Mouse (Mus musculus) thymus, postnatal 14 days (tissue): ENCODE measurements around the gene Fars2.
A peak's percentile ranks its signal among the peaks of the same experiment; 100 is the strongest.

Source experiments
- DNase-seq: peaks from one replicate; pipeline ENCODE4 v3.0.0; 2021

The Fars2 gene

GRCm38 (mm10) chr13:36222721-36223120, 105.5 kb downstream of the Fars2 start:
- DNase-seq: no peak

GRCm38 (mm10) chr13:36224431-36224830, 107.2 kb downstream of the Fars2 start:
- DNase-seq: no peak

- DNase-seq: no peak
Measured at GRCm38 (mm10) chr13:36242261-36242660, 125.0 kb downstream of the Fars2 start.

- DNase-seq: no peak
Measured at GRCm38 (mm10) chr13:36253936-36254335, 136.7 kb downstream of the Fars2 start.

GRCm38 (mm10) chr13:36257213-36257612, 140.0 kb downstream of the Fars2 start:
- no peak for DNase-seq

- DNase-seq: no peak
Measured at GRCm38 (mm10) chr13:36259754-36260153, 142.5 kb downstream of the Fars2 start.

- DNase-seq: no peak
Measured at GRCm38 (mm10) chr13:36261299-36261698, 144.1 kb downstream of the Fars2 start.

GRCm38 (mm10) chr13:36263240-36264095, 146.3 kb downstream of the Fars2 start:
- DNase-seq: no peak

- DNase-seq: no peak
Measured at GRCm38 (mm10) chr13:36264391-36264790, 147.2 kb downstream of the Fars2 start.

GRCm38 (mm10) chr13:36265342-36265744, 148.1 kb downstream of the Fars2 start:
- no peak for DNase-seq

- DNase-seq: no peak
Measured at GRCm38 (mm10) chr13:36267399-36267798, 150.2 kb downstream of the Fars2 start.

GRCm38 (mm10) chr13:36270867-36271266, 153.7 kb downstream of the Fars2 start:
- DNase-seq: no peak

GRCm38 (mm10) chr13:36273497-36273896, 156.3 kb downstream of the Fars2 start:
- DNase-seq: no peak

GRCm38 (mm10) chr13:36276194-36276593, 159.0 kb downstream of the Fars2 start:
- DNase-seq: no peak

- peak; percentile 68 for DNase-seq
Measured at GRCm38 (mm10) chr13:36282018-36282417, 164.8 kb downstream of the Fars2 start.

- DNase-seq: no peak
Measured at GRCm38 (mm10) chr13:36282785-36283544, 165.8 kb downstream of the Fars2 start.

- DNase-seq: no peak
Measured at GRCm38 (mm10) chr13:36283545-36284067, 166.4 kb downstream of the Fars2 start.

- no peak for DNase-seq
Measured at GRCm38 (mm10) chr13:36284097-36284496, 166.9 kb downstream of the Fars2 start.

GRCm38 (mm10) chr13:36285235-36285634, 168.0 kb downstream of the Fars2 start:
- DNase-seq: no peak

- DNase-seq: no peak
Measured at GRCm38 (mm10) chr13:36293511-36293910, 176.3 kb downstream of the Fars2 start.

- no peak for DNase-seq
Measured at GRCm38 (mm10) chr13:36294503-36294902, 177.3 kb downstream of the Fars2 start.

- DNase-seq: no peak
Measured at GRCm38 (mm10) chr13:36295848-36296247, 178.6 kb downstream of the Fars2 start.

- DNase-seq: no peak
Measured at GRCm38 (mm10) chr13:36296574-36296973, 179.4 kb downstream of the Fars2 start.
